Mouse (Mus musculus) adrenal gland, postnatal 10 days (tissue): ENCODE data around the gene Ctrb1. TPM values are rescaled to one million over a fixed set of nuclear protein-coding genes. Genes with fewer than 3 reads are reported as not detected.

ENCODE experiments used
- microRNA-seq: library from miRNA; unstranded; fragments of <30 nt; microRNA quantifications from one replicate; pipeline ENCODE4 v1.2.0, GENCODE M21; 2021
- total RNA-seq, 2 experiments: library from RNA; stranded (reverse); gene quantifications; 2 replicates each; pipeline ENCODE4 v1.2.3; 2021

Ctrb1 gene
- total RNA-seq, 2 experiments from 2014 or later, result 0.42 TPM; not detected in 1

Small RNA genes within 50 kb of the gene (microRNA-seq; reads per million reads assigned to microRNA genes)
- gene Mir7076, result not detected

Other genes starting within 250 kb of the Ctrb1 start
- 10 to 100 TPM; 13.3 to 16.4 TPM for gene Wdr59, start 168.9 kb downstream of the Ctrb1 start, total RNA-seq
- gene Znrf1, start 154.9 kb downstream of the Ctrb1 start, total RNA-seq, result 10 to 100 TPM; 40.0 to 62.6 TPM
- gene Ldhd, start 60.6 kb downstream of the Ctrb1 start, total RNA-seq, result 10 to 100 TPM; 20.4 to 23.4 TPM
- gene Zfp1, start 47.6 kb downstream of the Ctrb1 start, total RNA-seq, result 10 to 100 TPM in 1 of 2 experiments, 1 to 10 TPM in 1; 9.0 to 12.1 TPM
- 10 to 100 TPM; 53.4 to 62.7 TPM for gene Bcar1, start 52.8 kb upstream of the Ctrb1 start, total RNA-seq
- gene Cfdp1, start 163.3 kb upstream of the Ctrb1 start, total RNA-seq, result 10 to 100 TPM; 69.4 to 73.4 TPM
- gene Tmem170, start 185.7 kb upstream of the Ctrb1 start, total RNA-seq, result 1 to 10 TPM; 6.2 TPM
- gene Chst5, start 219.4 kb upstream of the Ctrb1 start, total RNA-seq, result under 1 TPM; 0.15 to 0.18 TPM
- 1 to 10 TPM; 4.0 to 5.5 TPM for gene Tmem231, start 242.9 kb upstream of the Ctrb1 start, total RNA-seq
- gene Gabarapl2, start 249.7 kb upstream of the Ctrb1 start, total RNA-seq, result 100 to 1,000 TPM; 119 to 121 TPM